Mouse (Mus musculus) midbrain, embryonic 14.5 days (tissue): Measurements from ENCODE around the gene Ttc38. TPM values are rescaled to one million over a fixed set of nuclear protein-coding genes. Genes with fewer than 3 reads are reported as not detected.
A peak's percentile ranks its signal among the peaks of the same experiment; 100 is the strongest.

Experiments
- ATAC-seq: fragments of 200-750 bp; cut with Nextera tagmentation; 2 replicates; pipeline ENCODE4 v1.8.0; 2017; ENCODE audit warnings: moderate number of reproducible peaks, moderate library complexity; ENCODE audit not compliant: low FRiP score, low TSS enrichment
- DNase-seq: peaks from one replicate; pipeline ENCODE4 v3.0.0-alpha.2; 2015
- H3K27ac ChIP-seq: fragments of 300-500 bp; sonication (generic); replicated peaks from 2 replicates; pipeline ENCODE4 v1.5.1; 2014; ENCODE audit warnings: mild to moderate bottlenecking, low read depth, low read length, moderate library complexity
- H3K27me3 ChIP-seq: fragments of 300-500 bp; sonication (generic); 2 replicates; pipeline ENCODE4 v1.6.1; 2014; ENCODE audit warnings: low read length, control low read depth, mixed read lengths; ENCODE audit not compliant: control insufficient read depth, insufficient read depth
- H3K36me3 ChIP-seq: fragments of 300-500 bp; sonication (generic); 2 replicates; pipeline ENCODE4 v1.6.1; 2014; ENCODE audit warnings: low read length, control low read depth; ENCODE audit not compliant: control insufficient read depth, insufficient read depth
- H3K4me1 ChIP-seq: fragments of 300-500 bp; sonication (generic); 2 replicates; pipeline ENCODE4 v1.6.1; 2014; ENCODE audit warnings: mild to moderate bottlenecking, antibody characterized with exemption, low read length, control low read depth; ENCODE audit not compliant: control insufficient read depth, insufficient read depth
- H3K4me2 ChIP-seq: fragments of 300-500 bp; sonication (generic); 2 replicates; pipeline ENCODE4 v1.6.1; 2014; ENCODE audit warnings: mild to moderate bottlenecking, low read length, moderate library complexity
- H3K4me3 ChIP-seq: fragments of 300-500 bp; sonication (generic); replicated peaks from 2 replicates; pipeline ENCODE4 v1.5.1; 2014; ENCODE audit warnings: low read depth, low read length
- H3K9ac ChIP-seq: fragments of 300-500 bp; sonication (generic); replicated peaks from 2 replicates; pipeline ENCODE4 v1.6.1; 2014; ENCODE audit warnings: mild to moderate bottlenecking, low read length, moderate library complexity
- H3K9me3 ChIP-seq: fragments of 300-500 bp; sonication (generic); 2 replicates; pipeline ENCODE4 v1.6.1; 2016; ENCODE audit warnings: low read length, control low read depth, mixed read lengths; ENCODE audit not compliant: control insufficient read depth
- WGBS: fragments of 180-500 bp; shearing (Covaris S2); extraction: QIAGEN DNeasy Blood & Tissue Kit; methylation state at CpG from one replicate; pipeline ENCODE4 v1.1.7; 2014; 5-methylcytosine and 5-hydroxymethylcytosine counted together
- polyA plus RNA-seq: library from polyadenylated mRNA; unstranded; fragments of >200 nt; fragmentation: Nextera tagmentation; extraction: Ambion mirVana; gene quantifications from 2 replicates; pipeline ENCODE4 v1.2.1, GENCODE M21; 2014

Ttc38 gene
- polyA plus RNA-seq, 1 experiment from 2014 or later = 2.8 TPM

- H3K36me3 ChIP-seq = peaks cover 79% of the 10 kb centered on the region
- no peak overlapping the region for H3K4me3 ChIP-seq
- DNase-seq (peak; percentile 51), ATAC-seq (peak; percentile 73)
- H3K27ac ChIP-seq = peak overlapping the region; percentile 45
- H3K4me2 ChIP-seq = no peak overlapping the region
- 60% methylated on average over 13 of the region's 13 CpGs for WGBS
- H3K9me3 ChIP-seq = no peaks in the 10 kb centered on the region
- no peaks in the 10 kb centered on the region for H3K27me3 ChIP-seq
- H3K9ac ChIP-seq = no peak overlapping the region
- no peaks in the 10 kb centered on the region for H3K4me1 ChIP-seq
Measured at GRCm38 (mm10) chr15:85892498-85893118, 60.5 kb downstream of the Ttc38 start.

GRCm38 (mm10) chr15:85893871-85894270 lies 61.8 kb downstream of the Ttc38 start:
- no peak for ATAC-seq
- 90% methylated on average over 7 of the region's 7 CpGs for WGBS
- DNase-seq = no peak
- no peak overlapping the region for H3K27ac ChIP-seq
- H3K9me3 ChIP-seq = no peaks in the 10 kb centered on the region
- peaks cover 81% of the 10 kb centered on the region for H3K36me3 ChIP-seq
- H3K4me1 ChIP-seq = no peaks in the 10 kb centered on the region
- H3K4me2 ChIP-seq = no peak overlapping the region
- no peaks in the 10 kb centered on the region for H3K27me3 ChIP-seq
- H3K4me3 ChIP-seq = no peak overlapping the region
- no peak overlapping the region for H3K9ac ChIP-seq

GRCm38 (mm10) chr15:85896284-85896683 lies 64.2 kb downstream of the Ttc38 start:
- Histone ChIP-seq H3K4me2 (no peak overlapping the region), H3K27ac (no peak overlapping the region), H3K4me1 (no peaks in the 10 kb centered on the region), H3K9ac (no peak overlapping the region), H3K27me3 (no peaks in the 10 kb centered on the region), H3K9me3 (no peaks in the 10 kb centered on the region), H3K4me3 (no peak overlapping the region), H3K36me3 (peaks cover 77% of the 10 kb centered on the region)
- ATAC-seq (0 out of 2 replicates have a peak, but pooled peaks have one; percentile 25), DNase-seq (peak; percentile 91)
- 14% methylated on average over 8 of the region's 8 CpGs for WGBS

DNA sequence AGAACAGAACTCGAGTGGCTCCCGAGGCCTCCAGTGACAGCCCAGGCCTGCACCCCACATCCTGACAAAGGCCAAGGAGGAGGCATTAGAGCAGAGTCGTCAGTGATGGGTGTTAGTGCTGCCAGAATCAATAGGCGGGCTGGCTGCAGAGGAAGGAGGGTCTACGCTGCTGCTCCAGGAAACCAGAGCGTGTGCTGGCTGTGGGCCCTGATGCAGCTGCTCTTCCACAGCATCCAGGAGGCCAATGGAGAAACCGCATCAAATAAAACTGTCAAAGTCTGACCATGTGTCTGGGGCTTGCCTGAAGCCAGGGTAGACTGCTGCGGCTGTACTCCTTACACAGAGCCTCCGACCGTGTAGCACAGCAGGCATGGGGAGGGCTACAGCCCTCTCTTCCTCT lies 65.0 kb downstream of the Ttc38 start:
- ATAC-seq = no peak
- H3K4me3 ChIP-seq = no peak overlapping the region
- H3K9me3 ChIP-seq = no peaks in the 10 kb centered on the region
- no peak overlapping the region for H3K27ac ChIP-seq
- H3K4me1 ChIP-seq = no peaks in the 10 kb centered on the region
- DNase-seq = no peak
- no peak overlapping the region for H3K9ac ChIP-seq
- H3K4me2 ChIP-seq = no peak overlapping the region
- 86% methylated on average over 10 of the region's 10 CpGs for WGBS
- no peaks in the 10 kb centered on the region for H3K27me3 ChIP-seq
- H3K36me3 ChIP-seq = peaks cover 69% of the 10 kb centered on the region

DNA sequence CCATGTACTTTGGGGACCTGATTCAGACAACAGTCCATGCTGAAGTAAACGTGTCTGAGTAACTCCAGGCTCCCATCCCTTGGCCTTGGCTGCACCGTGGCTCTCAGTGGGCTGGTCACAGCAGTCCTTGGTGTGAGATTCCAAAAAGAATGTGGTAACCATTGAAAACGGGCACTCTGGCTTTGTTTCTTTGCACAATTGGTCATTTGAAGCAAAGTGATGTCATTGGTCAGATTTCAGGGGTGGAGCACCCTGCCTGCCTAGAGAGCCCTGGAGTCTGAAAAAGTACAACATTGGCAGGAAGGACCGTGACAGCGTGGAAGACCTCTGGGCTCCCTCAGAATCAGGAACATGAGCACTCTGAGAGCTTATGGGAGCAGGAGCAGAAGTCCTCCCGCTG lies 67.3 kb downstream of the Ttc38 start:
- DNase-seq = no peak
- H3K27ac ChIP-seq = no peak overlapping the region

DNA sequence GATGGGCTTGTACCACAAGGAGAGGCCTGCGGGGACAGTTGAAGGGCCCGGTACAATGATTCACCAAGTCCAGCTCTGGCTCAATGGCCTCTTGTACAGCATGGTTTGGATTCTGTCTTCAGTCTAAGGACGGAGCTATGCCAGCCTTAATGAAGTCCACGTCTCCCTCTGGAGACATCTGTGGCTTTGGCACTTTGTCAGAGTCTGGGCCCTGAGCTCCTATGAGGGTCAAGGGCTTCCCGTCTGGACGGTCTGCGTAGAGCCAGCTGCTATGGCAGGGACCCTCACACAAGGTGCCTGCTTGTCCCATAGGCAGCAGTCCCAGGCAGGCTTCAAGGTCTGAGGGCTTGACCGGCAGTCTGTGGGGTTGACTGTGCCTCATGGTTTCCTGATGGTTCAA lies 68.2 kb downstream of the Ttc38 start:
- Histone ChIP-seq H3K27me3 (no peaks in the 10 kb centered on the region), H3K36me3 (peaks cover 37% of the 10 kb centered on the region), H3K4me3 (no peak overlapping the region), H3K27ac (no peak overlapping the region), H3K4me2 (no peak overlapping the region), H3K9me3 (no peaks in the 10 kb centered on the region), H3K9ac (no peak overlapping the region), H3K4me1 (no peaks in the 10 kb centered on the region)
- no peak for ATAC-seq
- no peak for DNase-seq
- 87% methylated on average over 8 of the region's 8 CpGs for WGBS

More for the DNA sequence above, 67.3 kb downstream of the Ttc38 start:
- Histone ChIP-seq H3K36me3 (peaks cover 46% of the 10 kb centered on the region), H3K9me3 (no peaks in the 10 kb centered on the region), H3K4me2 (no peak overlapping the region), H3K27me3 (no peaks in the 10 kb centered on the region), H3K4me1 (no peaks in the 10 kb centered on the region), H3K4me3 (no peak overlapping the region), H3K9ac (no peak overlapping the region)
- 68% methylated on average over 6 of the region's 6 CpGs for WGBS
- ATAC-seq = no peak

GRCm38 (mm10) chr15:85900801-85901200 lies 68.7 kb downstream of the Ttc38 start:
- 87% methylated on average over 12 of the region's 12 CpGs for WGBS
- peaks cover 34% of the 10 kb centered on the region for H3K36me3 ChIP-seq

DNA sequence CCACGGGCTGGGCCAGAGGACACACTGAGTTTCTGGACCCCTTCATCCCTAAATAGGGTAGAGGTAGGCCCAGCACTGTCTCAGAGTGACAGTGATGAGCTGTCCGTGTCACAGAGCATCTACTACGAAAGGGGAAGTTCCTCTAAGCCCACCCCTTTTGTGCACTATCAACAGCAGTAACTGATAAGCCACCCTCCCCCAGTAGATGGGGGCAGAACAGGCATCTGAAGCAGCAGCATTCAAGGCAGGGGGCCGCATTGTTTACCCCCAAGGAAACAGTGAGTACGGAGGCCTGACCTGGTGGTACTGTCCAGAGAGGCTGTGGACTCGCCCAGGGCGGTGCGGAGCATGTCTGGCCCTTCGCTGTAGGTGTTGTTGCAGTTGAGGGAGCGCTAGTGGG lies 70.4 kb downstream of the Ttc38 start:
- WGBS = 89% methylated on average over 10 of the region's 10 CpGs
- no peaks in the 10 kb centered on the region for H3K27me3 ChIP-seq
- H3K4me2 ChIP-seq = no peak overlapping the region
- H3K9me3 ChIP-seq = no peaks in the 10 kb centered on the region
- DNase-seq (no peak), ATAC-seq (no peak)
- no peaks in the 10 kb centered on the region for H3K4me1 ChIP-seq
- H3K36me3 ChIP-seq = peaks cover 22% of the 10 kb centered on the region
- H3K27ac ChIP-seq = no peak overlapping the region
- H3K9ac ChIP-seq = no peak overlapping the region
- no peak overlapping the region for H3K4me3 ChIP-seq

More at GRCm38 (mm10) chr15:85900801-85901200, 68.7 kb downstream of the Ttc38 start:
- no peak overlapping the region for H3K4me3 ChIP-seq
- H3K27ac ChIP-seq = no peak overlapping the region
- no peak for ATAC-seq
- no peak overlapping the region for H3K4me2 ChIP-seq
- no peaks in the 10 kb centered on the region for H3K4me1 ChIP-seq
- no peaks in the 10 kb centered on the region for H3K9me3 ChIP-seq
- H3K27me3 ChIP-seq = no peaks in the 10 kb centered on the region
- DNase-seq = no peak
- no peak overlapping the region for H3K9ac ChIP-seq

GRCm38 (mm10) chr15:85903826-85904225 lies 71.7 kb downstream of the Ttc38 start:
- Histone ChIP-seq H3K4me3 (no peak overlapping the region), H3K36me3 (peaks cover 10% of the 10 kb centered on the region; the same call in 1 of the 2 replicates), H3K27ac (no peak overlapping the region), H3K9ac (no peak overlapping the region), H3K4me1 (no peaks in the 10 kb centered on the region), H3K9me3 (no peaks in the 10 kb centered on the region), H3K27me3 (no peaks in the 10 kb centered on the region), H3K4me2 (no peak overlapping the region)
- no peak for ATAC-seq
- DNase-seq = no peak
- WGBS = 75% methylated on average over 8 of the region's 8 CpGs
